Mouse (Mus musculus): ENCODE results near the gene Ubxn10. TPM values are rescaled to one million over a fixed set of nuclear protein-coding genes. Genes with fewer than 3 reads are reported as not detected.

The Ubxn10 gene
- polyA plus RNA-seq, 1 experiment from 2014 or later = 0.23 TPM

GRCm38 (mm10) chr4:138710633-138711032 is 26.3 kb downstream of the Ubxn10 start:
- ATAC-seq = no peak
- Histone ChIP-seq H3K4me2 (no peak overlapping the region), H3K27me3 (replicated peaks) (peaks cover 2% of the 10 kb centered on the region), H3K36me3 (no peaks in the 10 kb centered on the region), H3K4me3 (no peak overlapping the region), H3K4me1 (no peaks in the 10 kb centered on the region), H3K9ac (no peak overlapping the region), H3K9me3 (replicated peaks) (0 out of 2 replicates have a peak, but pooled peaks cover 4% of the 10 kb centered on the region), H3K27ac (no peak overlapping the region)
- WGBS (ENCODE audit: insufficient replicate concordance) = 70% methylated on average over 11 of the region's 11 CpGs

DNA sequence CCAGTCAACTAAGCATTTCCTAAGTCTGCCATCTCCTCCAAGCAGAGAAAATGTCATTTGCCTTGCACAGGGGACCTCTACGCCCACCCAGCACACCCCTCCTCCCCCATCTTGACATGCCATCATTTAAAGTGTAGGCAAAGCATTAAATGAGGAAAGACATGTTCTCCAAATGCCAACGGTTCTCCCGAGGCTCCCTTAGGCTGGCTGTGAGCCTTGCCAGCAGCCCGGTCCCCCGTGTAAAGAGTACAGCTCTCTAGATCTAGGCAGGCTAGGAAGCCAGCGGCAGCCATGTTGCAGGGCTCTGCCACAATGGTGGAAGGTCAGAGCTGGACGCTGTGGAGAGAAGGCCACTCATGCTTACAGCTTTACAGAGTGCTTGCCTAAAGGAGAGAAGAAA is 27.0 kb downstream of the Ubxn10 start:
- no peaks in the 10 kb centered on the region for H3K4me1 ChIP-seq
- no peak overlapping the region for H3K9ac ChIP-seq
- H3K4me2 ChIP-seq = no peak overlapping the region
- no peak for ATAC-seq
- H3K36me3 ChIP-seq = no peaks in the 10 kb centered on the region
- WGBS (ENCODE audit: insufficient replicate concordance) = 60% methylated on average over 7 of the region's 7 CpGs
- H3K27ac ChIP-seq = no peak overlapping the region
- H3K9me3 ChIP-seq (replicated peaks) = 0 out of 2 replicates have a peak, but pooled peaks cover 4% of the 10 kb centered on the region
- no peaks in the 10 kb centered on the region; the same call in none of the 2 replicates for H3K27me3 ChIP-seq (replicated peaks)
- H3K4me3 ChIP-seq = no peak overlapping the region

DNA sequence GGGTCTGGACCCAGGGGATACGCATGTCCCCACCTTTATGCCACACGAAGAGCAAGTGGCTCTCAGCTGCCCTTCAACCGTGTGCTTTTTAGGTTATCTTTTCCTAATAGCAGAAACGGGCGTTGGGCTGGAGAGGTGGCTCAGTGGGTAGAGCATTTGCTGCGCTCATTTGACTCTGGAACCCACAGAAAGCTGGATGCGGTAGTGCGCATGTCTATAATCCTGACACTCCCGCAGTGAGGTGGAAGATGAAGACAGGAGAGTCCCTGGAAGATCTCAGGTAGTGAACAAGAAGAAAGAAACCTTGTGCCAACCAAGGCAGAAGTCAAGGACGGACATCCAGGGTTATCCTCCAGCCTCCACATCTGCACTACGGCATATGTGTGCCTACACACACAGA is 27.7 kb downstream of the Ubxn10 start:
- H3K4me2 ChIP-seq = no peak overlapping the region
- no peak for ATAC-seq
- 0 out of 2 replicates have a peak, but pooled peaks cover 4% of the 10 kb centered on the region for H3K9me3 ChIP-seq (replicated peaks)
- no peak overlapping the region for H3K27ac ChIP-seq
- H3K27me3 ChIP-seq (replicated peaks) = no peaks in the 10 kb centered on the region; the same call in none of the 2 replicates
- WGBS (ENCODE audit: insufficient replicate concordance) = 69% methylated on average over 11 of the region's 11 CpGs
- H3K4me1 ChIP-seq = no peaks in the 10 kb centered on the region
- H3K4me3 ChIP-seq = no peak overlapping the region
- H3K36me3 ChIP-seq = no peaks in the 10 kb centered on the region
- H3K9ac ChIP-seq = no peak overlapping the region

DNA sequence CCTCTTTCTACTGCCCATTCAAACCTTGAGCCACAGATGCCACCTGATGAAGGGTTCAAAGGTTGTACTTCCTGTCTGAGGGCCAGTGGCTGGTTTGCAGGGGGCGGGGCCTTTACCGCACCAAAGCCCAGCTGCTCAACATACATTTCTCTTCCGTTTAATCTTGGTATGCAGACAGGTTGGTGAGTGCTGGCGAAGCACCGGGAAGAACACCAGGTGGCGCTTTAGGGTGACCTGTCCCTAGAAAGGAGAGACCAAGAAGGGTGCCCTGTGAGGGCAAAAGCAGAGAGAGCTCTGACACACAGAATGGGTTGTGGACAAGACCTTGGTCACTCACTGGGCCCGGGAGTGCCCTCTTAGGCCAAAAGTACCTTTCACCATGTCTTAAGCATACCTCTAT is 28.3 kb downstream of the Ubxn10 start:
- no peak for ATAC-seq
- 4% methylated on average over 7 of the region's 7 CpGs for WGBS (ENCODE audit: insufficient replicate concordance)
- Histone ChIP-seq H3K9me3 (replicated peaks) (0 out of 2 replicates have a peak, but pooled peaks cover 4% of the 10 kb centered on the region), H3K27me3 (replicated peaks) (no peaks in the 10 kb centered on the region; the same call in none of the 2 replicates), H3K4me3 (no peak overlapping the region), H3K4me2 (no peak overlapping the region), H3K36me3 (no peaks in the 10 kb centered on the region), H3K27ac (no peak overlapping the region), H3K4me1 (no peaks in the 10 kb centered on the region), H3K9ac (no peak overlapping the region)

DNA sequence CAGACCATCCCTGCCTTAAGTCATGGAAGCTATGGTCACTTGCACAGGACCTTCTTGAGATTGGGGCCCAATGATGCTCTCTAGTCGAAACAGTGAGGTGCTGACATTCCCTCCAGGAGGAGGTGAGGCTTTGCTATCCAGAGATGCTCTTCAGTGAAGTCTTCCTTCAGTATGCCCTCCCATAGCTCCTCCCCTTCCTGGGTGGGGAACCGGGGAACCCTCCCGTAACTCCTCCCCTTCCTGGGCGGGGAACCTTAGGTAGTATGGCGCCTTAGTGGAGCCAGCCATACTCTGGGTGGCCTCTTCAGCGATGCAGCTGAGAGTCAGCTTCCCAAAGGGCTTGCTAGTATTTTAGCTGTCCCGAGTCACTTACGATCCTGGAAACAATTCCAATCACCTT is 30.3 kb downstream of the Ubxn10 start:
- Histone ChIP-seq H3K9ac (no peak overlapping the region), H3K36me3 (no peaks in the 10 kb centered on the region), H3K9me3 (replicated peaks) (0 out of 2 replicates have a peak, but pooled peaks cover 4% of the 10 kb centered on the region), H3K4me1 (no peaks in the 10 kb centered on the region), H3K27me3 (replicated peaks) (peaks cover 4% of the 10 kb centered on the region; the same call in 1 of the 2 replicates), H3K4me3 (no peak overlapping the region), H3K27ac (no peak overlapping the region), H3K4me2 (no peak overlapping the region)
- WGBS (ENCODE audit: insufficient replicate concordance) = 70% methylated on average over 8 of the region's 8 CpGs
- ATAC-seq = no peak

DNA sequence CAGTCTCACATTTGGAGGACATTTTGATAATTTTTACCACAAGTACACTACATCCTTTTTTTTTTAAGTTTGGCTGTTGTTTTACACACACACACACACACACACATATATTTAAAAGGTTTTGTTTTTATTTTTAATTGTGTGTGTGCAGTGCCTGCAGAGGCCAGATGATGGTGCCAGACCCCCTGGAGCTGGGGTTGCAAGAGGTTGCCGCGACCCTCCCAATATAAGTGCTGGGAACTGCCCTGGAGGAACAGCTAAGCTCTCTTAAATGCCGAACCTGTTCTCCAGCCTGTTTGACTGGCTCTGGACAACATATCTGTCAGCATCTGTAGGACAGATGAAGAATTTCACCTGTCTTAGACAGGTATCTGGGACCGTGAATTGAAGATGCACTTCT is 32.8 kb downstream of the Ubxn10 start:
- 74% methylated on average over 4 of the region's 4 CpGs for WGBS (ENCODE audit: insufficient replicate concordance)
- no peaks in the 10 kb centered on the region for H3K36me3 ChIP-seq
- H3K9ac ChIP-seq = no peak overlapping the region
- no peak overlapping the region for H3K27ac ChIP-seq
- 0 out of 2 replicates have a peak, but pooled peaks cover 4% of the 10 kb centered on the region for H3K27me3 ChIP-seq (replicated peaks)
- no peak overlapping the region for H3K4me3 ChIP-seq
- H3K4me1 ChIP-seq = no peaks in the 10 kb centered on the region
- no peak overlapping the region for H3K4me2 ChIP-seq
- H3K9me3 ChIP-seq (replicated peaks) = 0 out of 2 replicates have a peak, but pooled peaks cover 4% of the 10 kb centered on the region
- ATAC-seq = no peak

DNA sequence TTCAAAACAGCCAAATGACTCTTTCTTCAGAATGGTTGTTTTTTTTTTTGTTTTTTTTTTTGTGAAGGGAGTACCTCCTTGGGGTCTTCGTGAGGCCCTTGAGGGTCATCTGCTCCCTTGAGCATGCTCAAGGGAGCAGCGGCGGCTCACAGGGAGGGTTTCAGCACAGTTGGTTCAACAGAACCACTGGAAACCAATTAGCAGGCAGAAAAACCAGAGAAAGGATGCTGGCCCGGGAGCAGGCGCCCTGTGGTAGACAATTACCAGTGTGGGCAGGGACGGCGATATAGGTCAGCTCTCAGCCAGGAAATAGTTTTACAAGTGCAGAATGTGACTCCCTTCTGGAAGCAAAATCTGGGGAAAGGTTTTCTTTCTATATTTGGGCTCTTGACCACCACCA is 33.4 kb downstream of the Ubxn10 start:
- Histone ChIP-seq H3K27ac (no peak overlapping the region), H3K4me3 (no peak overlapping the region), H3K4me1 (no peaks in the 10 kb centered on the region), H3K9me3 (replicated peaks) (0 out of 2 replicates have a peak, but pooled peaks cover 4% of the 10 kb centered on the region), H3K36me3 (no peaks in the 10 kb centered on the region), H3K27me3 (replicated peaks) (0 out of 2 replicates have a peak, but pooled peaks cover 4% of the 10 kb centered on the region), H3K9ac (no peak overlapping the region), H3K4me2 (no peak overlapping the region)
- no peak for ATAC-seq
- WGBS (ENCODE audit: insufficient replicate concordance) = 59% methylated on average over 7 of the region's 7 CpGs

DNA sequence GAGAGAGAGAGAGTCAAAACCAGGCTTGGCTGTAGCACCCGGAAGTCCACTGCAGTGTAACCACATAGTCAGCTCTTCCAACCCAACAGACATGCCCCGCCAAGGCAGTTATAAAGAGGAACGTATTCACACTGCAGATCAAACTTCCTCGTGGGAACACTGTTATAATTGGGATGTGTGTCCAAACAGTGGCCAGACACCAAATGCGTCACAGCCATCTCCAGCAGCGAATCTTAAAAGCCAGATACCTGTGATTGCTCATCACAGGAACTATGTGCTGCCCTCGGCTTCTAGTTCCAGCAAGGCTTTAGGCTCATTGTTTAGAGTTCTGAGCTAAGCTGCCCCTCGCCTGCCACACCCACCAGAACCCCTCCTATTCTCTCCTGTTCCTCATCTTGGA is 34.4 kb downstream of the Ubxn10 start:
- no peaks in the 10 kb centered on the region for H3K4me1 ChIP-seq
- H3K27me3 ChIP-seq (replicated peaks) = 0 out of 2 replicates have a peak, but pooled peaks cover 7% of the 10 kb centered on the region
- H3K4me3 ChIP-seq = no peak overlapping the region
- no peak for ATAC-seq
- WGBS (ENCODE audit: insufficient replicate concordance) = 57% methylated on average over 8 of the region's 8 CpGs
- H3K36me3 ChIP-seq = no peaks in the 10 kb centered on the region
- H3K27ac ChIP-seq = no peak overlapping the region
- H3K9me3 ChIP-seq (replicated peaks) = 0 out of 2 replicates have a peak, but pooled peaks cover 4% of the 10 kb centered on the region
- H3K9ac ChIP-seq = no peak overlapping the region
- no peak overlapping the region for H3K4me2 ChIP-seq

- ATAC-seq = no peak
- Histone ChIP-seq H3K4me2 (no peak overlapping the region), H3K9ac (no peak overlapping the region), H3K27ac (no peak overlapping the region), H3K4me1 (no peaks in the 10 kb centered on the region), H3K27me3 (replicated peaks) (peaks cover 7% of the 10 kb centered on the region; the same call in 1 of the 2 replicates), H3K36me3 (no peaks in the 10 kb centered on the region), H3K9me3 (replicated peaks) (0 out of 2 replicates have a peak, but pooled peaks cover 4% of the 10 kb centered on the region), H3K4me3 (no peak overlapping the region)
- 63% methylated on average over 2 of the region's 2 CpGs for WGBS (ENCODE audit: insufficient replicate concordance)
Observed at GRCm38 (mm10) chr4:138702031-138702430, 34.9 kb downstream of the Ubxn10 start.

DNA sequence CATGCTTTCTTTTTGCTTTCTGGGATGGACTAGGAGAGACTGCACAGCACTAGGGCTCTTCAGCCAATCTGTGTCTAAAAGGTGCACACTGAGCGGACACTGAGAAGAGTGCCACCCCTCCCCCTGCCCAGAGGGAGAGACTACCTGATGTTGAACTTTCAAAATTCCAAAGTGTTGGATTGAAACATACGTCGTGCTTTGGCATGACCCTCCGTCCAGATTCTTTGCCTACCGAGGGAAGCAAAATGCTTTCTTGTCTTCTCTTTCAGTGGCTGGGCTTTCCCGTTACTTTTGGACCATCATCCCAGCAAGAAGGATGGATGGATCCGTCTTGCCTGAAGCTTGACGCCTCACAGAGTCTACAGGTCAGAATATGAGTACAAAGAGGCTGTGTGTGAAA is 35.9 kb downstream of the Ubxn10 start:
- no peak for ATAC-seq
- no peaks in the 10 kb centered on the region for H3K4me1 ChIP-seq
- H3K36me3 ChIP-seq = no peaks in the 10 kb centered on the region
- no peak overlapping the region for H3K9ac ChIP-seq
- H3K27ac ChIP-seq = no peak overlapping the region
- no peaks in the 10 kb centered on the region for H3K9me3 ChIP-seq (replicated peaks)
- no peak overlapping the region for H3K4me2 ChIP-seq
- H3K27me3 ChIP-seq (replicated peaks) = peaks cover 12% of the 10 kb centered on the region; the same call in 1 of the 2 replicates
- no peak overlapping the region for H3K4me3 ChIP-seq
- WGBS (ENCODE audit: insufficient replicate concordance) = 53% methylated on average over 8 of the region's 8 CpGs

DNA sequence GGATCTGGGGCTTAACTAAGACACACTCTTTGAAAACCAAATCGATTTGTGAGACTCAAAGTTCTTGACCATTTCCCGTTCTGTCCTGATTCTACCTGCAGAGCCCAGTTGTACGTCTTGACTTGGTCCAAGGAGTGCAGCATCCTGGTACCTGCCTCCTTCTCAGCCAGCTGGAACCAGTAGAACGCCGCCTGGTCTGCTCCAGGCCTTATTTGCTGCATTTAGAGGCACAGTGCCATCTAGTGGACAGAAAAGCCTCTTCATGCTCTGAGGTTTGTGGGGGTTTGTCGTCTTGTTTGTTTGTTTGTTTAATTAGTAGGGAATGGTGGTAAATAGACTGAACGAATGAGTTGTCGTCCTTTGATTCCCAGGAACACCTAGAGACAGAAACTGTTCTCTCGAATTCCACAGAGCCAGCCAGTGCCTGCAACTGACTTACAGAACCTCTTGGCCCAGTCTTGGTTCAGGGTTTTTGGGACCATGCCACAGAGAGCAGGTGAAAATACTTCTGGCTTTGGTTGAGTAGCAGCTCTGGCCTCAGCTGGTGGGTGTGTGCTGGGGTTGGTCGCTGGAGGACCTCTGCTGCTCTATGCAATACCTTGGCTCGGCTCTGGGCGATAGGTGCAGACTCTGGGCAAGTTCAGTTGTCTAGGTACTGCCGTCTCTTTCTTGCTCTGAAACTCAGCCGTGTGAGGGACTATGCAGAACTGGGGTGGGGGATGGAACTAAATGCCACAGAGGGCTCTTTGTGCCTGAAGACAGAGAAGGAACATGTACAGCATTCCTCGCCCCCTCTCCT is 36.6 kb downstream of the Ubxn10 start:
- H3K27me3 ChIP-seq (replicated peaks) = peaks cover 15% of the 10 kb centered on the region; the same call in 1 of the 2 replicates
- 25% methylated on average over 15 of the region's 15 CpGs for WGBS (ENCODE audit: insufficient replicate concordance)
- H3K4me1 ChIP-seq = no peaks in the 10 kb centered on the region
- H3K36me3 ChIP-seq = no peaks in the 10 kb centered on the region
- H3K4me2 ChIP-seq = no peak overlapping the region
- no peak overlapping the region for H3K9ac ChIP-seq
- no peak overlapping the region for H3K4me3 ChIP-seq
- H3K27ac ChIP-seq = no peak overlapping the region
- H3K9me3 ChIP-seq (replicated peaks) = no peaks in the 10 kb centered on the region
- no peak for ATAC-seq

DNA sequence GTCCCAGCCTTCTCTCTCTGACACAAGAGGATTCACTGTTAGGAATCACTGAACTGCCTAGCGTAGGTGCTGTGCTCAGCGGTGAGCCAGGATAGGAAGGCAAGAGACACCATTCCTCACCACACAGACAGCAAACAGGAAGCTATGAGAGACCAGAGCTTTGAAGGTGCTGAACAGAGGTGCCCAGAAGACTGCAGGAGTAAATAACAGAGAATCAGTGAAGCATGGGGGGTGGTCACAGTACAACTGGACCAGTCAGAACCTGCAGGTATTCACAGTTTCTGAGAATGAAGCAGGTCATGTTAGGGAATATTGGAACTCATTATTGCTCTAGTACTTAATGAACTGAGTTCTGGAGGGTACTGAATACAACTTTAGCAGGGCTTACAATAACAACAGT is 38.7 kb downstream of the Ubxn10 start:
- peaks cover 24% of the 10 kb centered on the region; the same call in 1 of the 2 replicates for H3K27me3 ChIP-seq (replicated peaks)
- no peak overlapping the region for H3K27ac ChIP-seq
- ATAC-seq = no peak
- no peaks in the 10 kb centered on the region for H3K4me1 ChIP-seq
- no peak overlapping the region for H3K4me2 ChIP-seq
- no peak overlapping the region for H3K4me3 ChIP-seq
- WGBS (ENCODE audit: insufficient replicate concordance) = 48% methylated on average over 2 of the region's 2 CpGs
- no peaks in the 10 kb centered on the region for H3K36me3 ChIP-seq
- no peaks in the 10 kb centered on the region for H3K9me3 ChIP-seq (replicated peaks)
- H3K9ac ChIP-seq = no peak overlapping the region
